Mouse (Mus musculus): ENCODE measurements around the gene Rpain. TPM values are rescaled to one million over a fixed set of nuclear protein-coding genes. Genes with fewer than 3 reads are reported as not detected.

Gene Rpain
- polyA plus RNA-seq, 1 experiment from 2014 or later, result 80.1 TPM

GRCm38 (mm10) chr11:70970560-70971540, 837 bp downstream of the Rpain start:
- Histone ChIP-seq H3K4me2 (replicated peaks) (peak overlapping the region; percentile 83), H3K27me3 (no peaks in the 10 kb centered on the region), H3K9ac (peak overlapping the region; percentile 67), H3K4me1 (peaks cover 18% of the 10 kb centered on the region), H3K9me3 (no peaks in the 10 kb centered on the region), H3K36me3 (peaks cover 40% of the 10 kb centered on the region), H3K4me3 (peak overlapping the region; percentile 94), H3K27ac (peak overlapping the region; percentile 84)
- WGBS, result 18% methylated on average over 24 of the region's 24 CpGs
- peak; percentile 2; the same call in 1 of the 2 replicates for ATAC-seq (ENCODE audit: low FRiP score, low read depth)

- no peak overlapping the region for H3K4me2 ChIP-seq (replicated peaks)
- peaks cover 46% of the 10 kb centered on the region for H3K36me3 ChIP-seq
- H3K4me3 ChIP-seq, result no peak overlapping the region
Measured at GRCm38 (mm10) chr11:70972586-70972985, 2.6 kb downstream of the Rpain start.

GRCm38 (mm10) chr11:70973947-70974346, 3.9 kb downstream of the Rpain start:
- Histone ChIP-seq H3K27me3 (no peaks in the 10 kb centered on the region), H3K9ac (no peak overlapping the region), H3K27ac (no peak overlapping the region), H3K9me3 (no peaks in the 10 kb centered on the region), H3K4me3 (no peak overlapping the region), H3K4me2 (replicated peaks) (no peak overlapping the region), H3K36me3 (peaks cover 60% of the 10 kb centered on the region), H3K4me1 (peaks cover 10% of the 10 kb centered on the region)
- no peak for ATAC-seq (ENCODE audit: low FRiP score, low read depth)
- 68% methylated on average over 4 of the region's 4 CpGs for WGBS

More at GRCm38 (mm10) chr11:70972586-70972985, 2.6 kb downstream of the Rpain start:
- WGBS, result 70% methylated on average over 1 of the region's 1 CpGs
- H3K27me3 ChIP-seq, result no peaks in the 10 kb centered on the region
- peaks cover 18% of the 10 kb centered on the region for H3K4me1 ChIP-seq
- H3K27ac ChIP-seq, result no peak overlapping the region
- no peak for ATAC-seq (ENCODE audit: low FRiP score, low read depth)
- no peaks in the 10 kb centered on the region for H3K9me3 ChIP-seq
- no peak overlapping the region for H3K9ac ChIP-seq

DNA sequence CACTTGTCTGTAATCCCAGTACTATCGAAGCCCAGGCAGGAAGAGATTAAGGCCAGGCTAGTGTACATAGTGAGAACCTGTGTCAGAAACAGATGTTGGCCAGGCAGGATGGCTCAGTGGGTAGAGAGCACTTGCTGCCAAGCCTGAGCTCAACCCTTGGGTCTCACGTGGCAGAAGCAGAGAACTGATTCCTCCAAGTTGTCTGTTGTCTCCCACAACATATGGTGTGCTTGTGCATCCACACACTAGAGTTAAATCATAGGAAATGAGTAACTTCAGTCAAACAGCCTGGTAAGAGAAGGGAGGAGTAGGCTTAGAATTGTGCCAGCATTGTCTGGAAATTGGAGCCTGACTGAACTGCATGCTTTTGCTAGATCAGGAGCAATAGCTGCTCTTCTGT, 5.2 kb downstream of the Rpain start:
- Histone ChIP-seq H3K9me3 (no peaks in the 10 kb centered on the region), H3K36me3 (peaks cover 72% of the 10 kb centered on the region), H3K27ac (no peak overlapping the region), H3K4me1 (peaks cover 6% of the 10 kb centered on the region), H3K4me2 (replicated peaks) (no peak overlapping the region), H3K4me3 (no peak overlapping the region), H3K9ac (no peak overlapping the region), H3K27me3 (no peaks in the 10 kb centered on the region)
- no peak for ATAC-seq (ENCODE audit: low FRiP score, low read depth)
- 77% methylated on average over 2 of the region's 2 CpGs for WGBS

DNA sequence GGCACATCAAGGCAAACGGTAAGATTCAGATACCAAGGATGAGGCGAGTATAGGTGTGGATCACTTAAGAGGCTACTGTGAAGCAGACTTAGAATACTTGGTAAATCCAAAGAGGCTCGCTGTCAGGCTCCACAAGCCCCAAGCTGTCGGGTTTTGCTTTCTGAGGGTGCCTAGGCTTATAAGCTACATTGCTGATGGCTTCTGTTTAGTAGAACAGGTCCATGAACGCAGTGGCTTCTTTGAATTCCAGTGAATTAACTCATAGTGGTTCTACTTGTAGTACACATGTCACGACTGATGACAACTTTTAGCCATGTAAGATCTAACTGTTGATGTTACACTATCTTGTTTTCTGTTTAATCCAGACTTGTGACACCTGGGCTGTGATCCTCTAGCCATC, 7.3 kb downstream of the Rpain start:
- ATAC-seq (ENCODE audit: low FRiP score, low read depth), result no peak
- no peak overlapping the region for H3K4me3 ChIP-seq
- H3K27me3 ChIP-seq, result no peaks in the 10 kb centered on the region
- H3K4me2 ChIP-seq (replicated peaks), result no peak overlapping the region
- whole genome bisulfite sequencing, result 87% methylated on average over 6 of the region's 6 CpGs
- peaks cover 12% of the 10 kb centered on the region for H3K4me1 ChIP-seq
- no peak overlapping the region for H3K9ac ChIP-seq
- H3K9me3 ChIP-seq, result no peaks in the 10 kb centered on the region
- no peak overlapping the region for H3K27ac ChIP-seq
- H3K36me3 ChIP-seq, result peaks cover 84% of the 10 kb centered on the region

DNA sequence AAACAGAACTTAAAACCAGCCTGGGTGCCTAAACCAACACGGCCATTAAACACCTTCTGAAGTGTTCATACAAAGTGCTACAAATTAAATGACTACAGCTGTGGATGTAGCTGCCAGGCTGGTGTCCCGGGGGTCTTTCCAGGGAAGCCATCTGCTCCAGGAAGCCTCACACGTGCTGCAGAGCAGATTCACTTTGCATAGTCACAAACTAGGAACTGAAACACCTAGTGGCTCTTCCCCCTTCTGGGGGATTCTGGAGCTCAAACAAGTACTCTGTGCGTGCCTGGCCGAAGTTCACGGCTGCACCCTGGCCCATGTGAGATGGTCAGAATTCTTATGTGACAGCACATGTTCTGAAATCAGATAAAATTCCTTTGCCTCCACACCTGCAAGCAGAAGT, 10.2 kb downstream of the Rpain start:
- Histone ChIP-seq H3K36me3 (peaks cover 74% of the 10 kb centered on the region), H3K27me3 (no peaks in the 10 kb centered on the region), H3K4me2 (replicated peaks) (no peak overlapping the region), H3K4me3 (no peak overlapping the region), H3K27ac (no peak overlapping the region), H3K9me3 (no peaks in the 10 kb centered on the region), H3K4me1 (peaks cover 12% of the 10 kb centered on the region), H3K9ac (no peak overlapping the region)
- WGBS, result 88% methylated on average over 6 of the region's 6 CpGs
- ATAC-seq (ENCODE audit: low FRiP score, low read depth), result no peak

- 90% methylated on average over 14 of the region's 14 CpGs for WGBS
- Histone ChIP-seq H3K36me3 (peaks cover 74% of the 10 kb centered on the region), H3K4me3 (peak overlapping the region; percentile 100; the same call in 1 of the 2 replicates)
Measured at GRCm38 (mm10) chr11:70980751-70981510, 10.9 kb downstream of the Rpain start.

GRCm38 (mm10) chr11:70982030-70982429, 12.0 kb downstream of the Rpain start:
- WGBS, result 9% methylated on average over 12 of the region's 12 CpGs

More at GRCm38 (mm10) chr11:70980751-70981510, 10.9 kb downstream of the Rpain start:
- Histone ChIP-seq H3K9me3 (no peaks in the 10 kb centered on the region), H3K27me3 (no peaks in the 10 kb centered on the region), H3K4me1 (peaks cover 12% of the 10 kb centered on the region), H3K27ac (no peak overlapping the region), H3K4me2 (replicated peaks) (peak overlapping the region; percentile 90), H3K9ac (no peak overlapping the region)
- no peak for ATAC-seq (ENCODE audit: low FRiP score, low read depth)

GRCm38 (mm10) chr11:70982557-70983228, 12.7 kb downstream of the Rpain start, which contains the start of gene C1qbp:
Gene C1qbp (minus strand): TSS chr11:70983026.
- under 1% methylated on average over 62 of the region's 64 CpGs for WGBS
- peak within 1 kb of the TSS; percentile 90 for H3K4me2 ChIP-seq (replicated peaks)
- no peaks in the 10 kb centered on the region for H3K9me3 ChIP-seq
- H3K4me1 ChIP-seq, result peaks cover 12% of the 10 kb centered on the region
- H3K27me3 ChIP-seq, result no peaks in the 10 kb centered on the region
- no peak within 1 kb of the TSS for H3K27ac ChIP-seq
- peak; percentile 93 for ATAC-seq (ENCODE audit: low FRiP score, low read depth)
- peak within 1 kb of the TSS; percentile 100 for H3K4me3 ChIP-seq
- H3K36me3 ChIP-seq, result peaks cover 74% of the 10 kb centered on the region
- peak within 1 kb of the TSS; percentile 97 for H3K9ac ChIP-seq

More at GRCm38 (mm10) chr11:70982030-70982429, 12.0 kb downstream of the Rpain start:
- Histone ChIP-seq H3K4me2 (replicated peaks) (peak overlapping the region; percentile 90), H3K4me3 (peak overlapping the region; percentile 100), H3K27ac (no peak overlapping the region), H3K27me3 (no peaks in the 10 kb centered on the region), H3K9ac (peak overlapping the region; percentile 97), H3K9me3 (no peaks in the 10 kb centered on the region), H3K36me3 (peaks cover 74% of the 10 kb centered on the region), H3K4me1 (peaks cover 12% of the 10 kb centered on the region)
- ATAC-seq (ENCODE audit: low FRiP score, low read depth), result no peak

DNA sequence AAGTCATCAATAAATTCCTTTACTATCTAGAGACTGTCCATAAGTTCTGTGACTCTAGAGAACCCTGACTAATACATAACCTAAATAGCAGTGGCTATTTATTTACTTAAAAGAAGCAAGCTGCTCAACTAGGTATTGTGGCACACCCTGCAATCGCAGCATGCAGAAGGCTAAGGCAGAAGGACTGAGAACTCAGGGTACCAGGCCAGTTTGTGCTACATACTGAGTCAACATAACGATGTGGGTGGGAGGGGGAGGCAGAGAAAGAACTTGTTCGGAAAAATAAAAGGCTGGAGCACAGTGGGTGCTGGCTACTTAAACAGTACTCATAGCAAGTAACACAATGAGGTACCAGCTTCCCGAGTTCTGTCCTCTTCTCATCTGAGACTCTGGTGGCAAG, 31.2 kb downstream of the Rpain start:
- no peak overlapping the region for H3K9ac ChIP-seq
- no peaks in the 10 kb centered on the region for H3K9me3 ChIP-seq
- no peak for ATAC-seq (ENCODE audit: low FRiP score, low read depth)
- WGBS, result 87% methylated on average over 4 of the region's 4 CpGs
- no peak overlapping the region for H3K27ac ChIP-seq
- no peak overlapping the region for H3K4me2 ChIP-seq (replicated peaks)
- H3K27me3 ChIP-seq, result no peaks in the 10 kb centered on the region
- H3K36me3 ChIP-seq, result peaks cover 45% of the 10 kb centered on the region
- H3K4me3 ChIP-seq, result no peak overlapping the region
- H3K4me1 ChIP-seq, result peaks cover 13% of the 10 kb centered on the region

- peak overlapping the region; percentile 80 for H3K9ac ChIP-seq
- no peaks in the 10 kb centered on the region for H3K9me3 ChIP-seq
- H3K4me1 ChIP-seq, result peaks cover 13% of the 10 kb centered on the region
- H3K27ac ChIP-seq, result peak overlapping the region; percentile 70; the same call in 1 of the 2 replicates
- peak overlapping the region; percentile 93 for H3K4me3 ChIP-seq
- peak overlapping the region; percentile 91 for H3K4me2 ChIP-seq (replicated peaks)
- under 1% methylated on average over 49 of the region's 49 CpGs for WGBS
- ATAC-seq (ENCODE audit: low FRiP score, low read depth), result peak; percentile 84
- no peaks in the 10 kb centered on the region for H3K27me3 ChIP-seq
- H3K36me3 ChIP-seq, result peaks cover 35% of the 10 kb centered on the region
Measured at GRCm38 (mm10) chr11:71003611-71004315, 33.8 kb downstream of the Rpain start.
